Mouse (Mus musculus) bone marrow, adult 2 months (tissue): ENCODE measurements at regions not wholly inside any gene's neighbourhood (a gene's known extent, or its start where the extent isn't known, plus 50 kb on each side); places are given as distances from the start of the nearest gene placed in this dataset.

Experiments used
- CTCF ChIP-seq: fragments of 200-500 bp; IDR thresholded peaks from 2 replicates; pipeline ENCODE4 v1.5.1; 2011; ENCODE audit warnings: low read length, control low read depth; ENCODE audit not compliant: control insufficient read depth, insufficient read depth
- POLR2A ChIP-seq: fragments of 200-500 bp; IDR thresholded peaks from 2 replicates; pipeline ENCODE4 v1.6.1; 2011; ENCODE audit warnings: low read depth, mild to moderate bottlenecking, control low read depth, low read length, borderline replicate concordance; ENCODE audit not compliant: control insufficient read depth

GRCm38 (mm10) chr10:40998330-40998729 is 73.8 kb downstream of the Gpr6 start:
- TF ChIP-seq CTCF (no peak), POLR2A (no peak)
